Mouse (Mus musculus): ENCODE measurements around the gene Alad. TPM values are rescaled to one million over a fixed set of nuclear protein-coding genes. Genes with fewer than 3 reads are reported as not detected.

Gene Alad
- polyA plus RNA-seq, 1 experiment from 2014 or later, result 633 TPM

DNA sequence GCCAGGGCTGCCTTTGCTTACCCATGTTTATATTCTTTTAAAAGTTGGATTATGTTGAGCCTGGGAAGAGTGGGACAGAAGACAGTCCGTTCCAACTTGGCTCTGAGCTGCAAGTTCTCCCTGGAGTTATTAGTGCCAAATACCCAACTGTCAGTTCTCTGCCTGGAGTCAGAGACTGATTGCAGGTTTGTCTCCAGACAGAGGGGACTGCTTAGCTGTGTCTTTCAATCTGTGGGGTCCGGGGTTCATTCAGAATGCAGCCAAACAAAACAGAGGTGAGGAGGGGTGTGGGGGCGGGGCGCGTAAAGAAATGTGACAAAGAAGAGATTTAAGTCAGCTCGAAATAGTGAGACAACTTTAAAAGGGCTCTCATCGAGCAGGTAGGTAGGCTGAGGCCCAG lies 18.2 kb downstream of the Alad start:
- peaks cover 37% of the 10 kb centered on the region for H3K4me1 ChIP-seq
- H3K4me3 ChIP-seq, result peak overlapping the region; percentile 70
- H3K27me3 ChIP-seq (replicated peaks), result 0 out of 2 replicates have a peak, but pooled peaks cover 2% of the 10 kb centered on the region
- peak; percentile 0; the same call in 1 of the 2 replicates for ATAC-seq
- H3K36me3 ChIP-seq, result peaks cover 14% of the 10 kb centered on the region
- H3K9me3 ChIP-seq (replicated peaks), result no peaks in the 10 kb centered on the region
- H3K4me2 ChIP-seq, result peak overlapping the region; percentile 84
- 3% methylated on average over 7 of the region's 7 CpGs for WGBS (ENCODE audit: insufficient replicate concordance)
- H3K9ac ChIP-seq, result peak overlapping the region; percentile 75
- peak overlapping the region; percentile 38 for H3K27ac ChIP-seq

- 0 out of 2 replicates have a peak, but pooled peaks cover 8% of the 10 kb centered on the region for H3K27me3 ChIP-seq (replicated peaks)
- no peak overlapping the region for H3K27ac ChIP-seq
- peaks cover 34% of the 10 kb centered on the region for H3K4me1 ChIP-seq
- no peak overlapping the region for H3K9ac ChIP-seq
- no peak overlapping the region for H3K4me3 ChIP-seq
- H3K9me3 ChIP-seq (replicated peaks), result no peaks in the 10 kb centered on the region
- no peak overlapping the region for H3K4me2 ChIP-seq
- no peak for ATAC-seq
- WGBS (ENCODE audit: insufficient replicate concordance), result 67% methylated on average over 4 of the region's 4 CpGs
- peaks cover 14% of the 10 kb centered on the region for H3K36me3 ChIP-seq
Observed at GRCm38 (mm10) chr4:62500799-62501198, 18.9 kb downstream of the Alad start.

DNA sequence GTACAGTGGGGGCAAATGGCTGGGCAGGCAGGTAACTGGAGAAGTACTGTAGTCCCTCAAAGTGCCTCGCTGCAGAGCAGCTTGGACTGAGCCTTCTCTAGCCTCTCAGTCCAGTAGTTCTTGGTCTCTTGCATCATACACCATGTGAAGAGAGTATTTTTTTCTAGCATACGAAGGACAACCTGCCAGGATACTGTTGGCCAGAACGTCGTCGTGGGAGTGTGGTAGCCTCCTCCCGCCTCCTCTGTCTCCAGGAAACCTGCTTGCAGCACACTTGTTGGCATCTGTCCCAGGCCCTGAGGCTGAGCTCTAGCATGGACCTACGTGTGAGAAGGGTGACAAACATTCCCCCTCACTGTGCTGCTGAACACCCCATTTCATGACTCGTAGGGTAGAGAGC lies 22.9 kb downstream of the Alad start:
- Histone ChIP-seq H3K9ac (no peak overlapping the region), H3K27ac (no peak overlapping the region), H3K4me2 (no peak overlapping the region), H3K4me3 (no peak overlapping the region), H3K36me3 (peaks cover 14% of the 10 kb centered on the region), H3K4me1 (peaks cover 10% of the 10 kb centered on the region), H3K27me3 (replicated peaks) (0 out of 2 replicates have a peak, but pooled peaks cover 15% of the 10 kb centered on the region), H3K9me3 (replicated peaks) (no peaks in the 10 kb centered on the region)
- ATAC-seq, result no peak
- 59% methylated on average over 8 of the region's 8 CpGs for WGBS (ENCODE audit: insufficient replicate concordance)

GRCm38 (mm10) chr4:62495946-62496345 lies 23.8 kb downstream of the Alad start:
- H3K27ac ChIP-seq, result no peak overlapping the region
- 0 out of 2 replicates have a peak, but pooled peaks cover 15% of the 10 kb centered on the region for H3K27me3 ChIP-seq (replicated peaks)
- peaks cover 14% of the 10 kb centered on the region for H3K36me3 ChIP-seq
- H3K4me1 ChIP-seq, result 0 out of 2 replicates have a peak, but pooled peaks cover 2% of the 10 kb centered on the region
- no peaks in the 10 kb centered on the region for H3K9me3 ChIP-seq (replicated peaks)
- H3K4me2 ChIP-seq, result no peak overlapping the region
- no peak overlapping the region for H3K4me3 ChIP-seq
- H3K9ac ChIP-seq, result no peak overlapping the region
- 65% methylated on average over 8 of the region's 8 CpGs for WGBS (ENCODE audit: insufficient replicate concordance)
- no peak for ATAC-seq

DNA sequence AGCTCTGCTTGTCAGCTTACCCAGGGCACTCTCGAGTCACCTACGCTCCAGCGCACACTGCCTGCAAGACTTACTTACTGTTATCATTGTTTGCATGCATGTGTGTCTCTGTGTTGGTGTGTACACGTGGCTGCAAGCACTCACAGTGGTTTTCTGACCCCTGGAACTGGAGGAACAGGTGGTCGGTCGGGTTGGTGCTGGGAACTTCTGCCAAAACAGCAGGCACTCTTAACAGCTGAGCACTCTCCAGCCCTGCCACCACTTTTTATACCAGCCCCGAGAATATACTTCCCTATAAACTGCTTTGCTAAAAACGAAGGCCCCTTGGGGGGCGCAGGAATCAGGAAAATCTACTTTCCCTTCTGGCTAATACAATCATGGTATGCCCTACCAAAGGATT lies 25.5 kb downstream of the Alad start:
- no peak overlapping the region for H3K4me3 ChIP-seq
- no peaks in the 10 kb centered on the region for H3K4me1 ChIP-seq
- no peak for ATAC-seq

DNA sequence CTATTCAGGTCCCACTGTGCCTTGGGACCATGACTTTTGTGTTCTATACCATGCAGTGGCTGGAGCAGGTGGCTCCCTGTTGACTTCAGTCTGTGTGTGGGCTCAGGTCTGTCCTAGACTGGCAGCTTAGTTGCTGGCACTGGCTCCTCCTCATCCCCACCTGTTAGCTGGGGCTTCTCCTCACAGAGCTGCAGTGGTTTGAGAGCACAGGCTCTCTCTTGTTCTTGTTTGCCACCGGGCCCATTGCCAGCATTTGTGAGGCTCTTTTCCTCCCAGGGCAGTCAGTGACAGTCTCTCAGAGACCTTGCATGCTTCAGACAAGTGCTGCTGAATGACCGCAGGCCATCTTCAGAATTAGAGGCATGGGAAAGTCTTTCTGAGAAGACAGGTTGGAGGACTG lies 27.0 kb downstream of the Alad start:
- H3K9ac ChIP-seq, result no peak overlapping the region

More for the DNA sequence above, 25.5 kb downstream of the Alad start:
- H3K27me3 ChIP-seq (replicated peaks), result 0 out of 2 replicates have a peak, but pooled peaks cover 15% of the 10 kb centered on the region
- no peak overlapping the region for H3K9ac ChIP-seq
- no peak overlapping the region for H3K27ac ChIP-seq
- no peaks in the 10 kb centered on the region for H3K9me3 ChIP-seq (replicated peaks)
- H3K36me3 ChIP-seq, result peaks cover 8% of the 10 kb centered on the region
- WGBS (ENCODE audit: insufficient replicate concordance), result 44% methylated on average over 9 of the region's 9 CpGs
- no peak overlapping the region for H3K4me2 ChIP-seq

GRCm38 (mm10) chr4:62487914-62488313 lies 31.8 kb downstream of the Alad start:
- 74% methylated on average over 2 of the region's 2 CpGs for WGBS (ENCODE audit: insufficient replicate concordance)
- H3K4me3 ChIP-seq, result no peak overlapping the region
- H3K27ac ChIP-seq, result no peak overlapping the region
- H3K4me1 ChIP-seq, result peaks cover 33% of the 10 kb centered on the region
- no peak overlapping the region for H3K9ac ChIP-seq
- H3K4me2 ChIP-seq, result no peak overlapping the region
- H3K9me3 ChIP-seq (replicated peaks), result no peaks in the 10 kb centered on the region
- ATAC-seq, result no peak
- H3K27me3 ChIP-seq (replicated peaks), result 0 out of 2 replicates have a peak, but pooled peaks cover 5% of the 10 kb centered on the region
- no peaks in the 10 kb centered on the region for H3K36me3 ChIP-seq

More for the DNA sequence above, 27.0 kb downstream of the Alad start:
- H3K27me3 ChIP-seq (replicated peaks), result 0 out of 2 replicates have a peak, but pooled peaks cover 15% of the 10 kb centered on the region
- no peaks in the 10 kb centered on the region for H3K9me3 ChIP-seq (replicated peaks)
- H3K4me3 ChIP-seq, result no peak overlapping the region
- WGBS (ENCODE audit: insufficient replicate concordance), result 71% methylated on average over 2 of the region's 2 CpGs
- 0 out of 2 replicates have a peak, but pooled peaks cover 3% of the 10 kb centered on the region for H3K4me1 ChIP-seq
- no peak overlapping the region for H3K27ac ChIP-seq
- ATAC-seq, result no peak
- H3K36me3 ChIP-seq, result no peaks in the 10 kb centered on the region
- H3K4me2 ChIP-seq, result no peak overlapping the region

- Histone ChIP-seq H3K36me3 (no peaks in the 10 kb centered on the region), H3K4me2 (no peak overlapping the region), H3K4me3 (no peak overlapping the region), H3K27me3 (replicated peaks) (peaks cover 5% of the 10 kb centered on the region), H3K27ac (no peak overlapping the region), H3K9me3 (replicated peaks) (no peaks in the 10 kb centered on the region), H3K9ac (no peak overlapping the region), H3K4me1 (peaks cover 33% of the 10 kb centered on the region)
- WGBS (ENCODE audit: insufficient replicate concordance), result 82% methylated on average over 5 of the region's 5 CpGs
- ATAC-seq, result no peak
Observed at GRCm38 (mm10) chr4:62487172-62487571, 32.5 kb downstream of the Alad start.

DNA sequence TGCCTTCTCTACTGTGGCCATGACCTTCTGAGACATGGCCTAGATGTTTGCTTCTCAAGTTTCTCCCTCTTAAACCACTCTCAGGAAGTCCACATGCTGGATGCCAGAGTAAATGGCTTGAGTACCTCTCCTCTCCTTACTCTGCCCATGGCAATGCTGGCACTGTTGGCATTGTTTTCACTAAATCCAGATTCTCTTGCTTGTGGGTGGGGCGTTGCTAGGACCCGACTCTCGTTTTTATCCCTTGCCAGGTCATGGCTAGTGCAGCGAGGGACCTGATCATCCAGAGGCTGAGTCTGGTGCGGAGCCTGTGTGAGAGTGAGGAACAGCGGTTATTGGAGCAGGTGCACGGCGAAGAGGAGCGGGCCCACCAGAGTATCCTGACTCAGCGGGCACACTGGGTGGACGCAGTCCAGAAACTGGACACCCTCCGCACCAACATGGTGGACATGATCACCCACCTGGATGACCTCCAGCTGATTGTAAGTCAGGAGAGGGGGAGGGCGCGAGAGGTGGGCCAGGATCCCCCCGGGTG lies 33.5 kb downstream of the Alad start:
- Histone ChIP-seq H3K4me1 (peaks cover 33% of the 10 kb centered on the region), H3K9me3 (replicated peaks) (no peaks in the 10 kb centered on the region), H3K4me2 (peak overlapping the region; percentile 23; the same call in 1 of the 2 replicates), H3K27me3 (replicated peaks) (peaks cover 15% of the 10 kb centered on the region), H3K27ac (peak overlapping the region; percentile 45), H3K9ac (no peak overlapping the region), H3K36me3 (no peaks in the 10 kb centered on the region), H3K4me3 (no peak overlapping the region)
- WGBS (ENCODE audit: insufficient replicate concordance), result 86% methylated on average over 15 of the region's 15 CpGs
- ATAC-seq, result no peak

DNA sequence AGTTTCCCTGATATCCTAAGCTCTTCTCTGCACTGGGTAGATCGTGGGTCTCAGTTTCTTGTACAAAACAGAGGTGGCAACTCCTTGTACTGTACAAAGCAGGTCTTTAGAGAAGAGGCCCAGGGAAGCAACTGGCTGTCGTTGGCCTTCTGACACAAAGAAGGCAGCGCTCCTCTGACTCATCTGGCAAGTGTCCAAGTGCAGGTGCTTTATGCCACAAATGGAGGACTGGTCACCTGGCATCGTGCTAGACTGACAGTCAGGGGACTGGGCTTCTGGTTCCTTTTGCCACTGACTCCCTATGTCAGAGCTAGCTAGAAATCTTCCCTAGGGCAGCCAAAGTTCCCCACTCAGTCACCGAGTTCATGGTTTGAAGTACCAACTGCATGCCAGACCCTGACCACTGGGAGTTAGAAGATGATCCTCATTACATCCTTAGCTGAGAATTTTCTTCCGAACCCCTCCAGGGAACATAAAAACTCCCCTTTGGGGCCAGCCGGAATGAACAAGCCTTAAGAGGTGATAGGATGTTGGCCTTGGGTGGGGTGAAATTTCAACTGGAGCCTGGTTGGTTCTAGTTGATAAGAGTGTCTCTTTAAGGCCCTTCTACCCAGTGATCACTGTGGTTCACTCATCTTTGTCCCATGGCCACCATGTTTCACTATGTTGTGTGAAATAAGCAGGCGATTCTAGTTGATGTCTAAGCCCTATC lies 34.1 kb downstream of the Alad start:
- Histone ChIP-seq H3K27me3 (replicated peaks) (peaks cover 21% of the 10 kb centered on the region), H3K9ac (peak overlapping the region; percentile 39; the same call in 1 of the 2 replicates), H3K4me1 (peaks cover 33% of the 10 kb centered on the region), H3K36me3 (no peaks in the 10 kb centered on the region), H3K4me3 (no peak overlapping the region), H3K27ac (peak overlapping the region; percentile 61), H3K9me3 (replicated peaks) (no peaks in the 10 kb centered on the region), H3K4me2 (peak overlapping the region; percentile 29)
- 65% methylated on average over 8 of the region's 8 CpGs for WGBS (ENCODE audit: insufficient replicate concordance)
- ATAC-seq, result peak; percentile 88

- WGBS (ENCODE audit: insufficient replicate concordance), result 63% methylated on average over 3 of the region's 3 CpGs
- Histone ChIP-seq H3K27ac (peak overlapping the region; percentile 61), H3K4me1 (peaks cover 38% of the 10 kb centered on the region), H3K9me3 (replicated peaks) (no peaks in the 10 kb centered on the region), H3K4me2 (no peak overlapping the region), H3K9ac (no peak overlapping the region), H3K27me3 (replicated peaks) (peaks cover 28% of the 10 kb centered on the region), H3K36me3 (no peaks in the 10 kb centered on the region), H3K4me3 (no peak overlapping the region)
- no peak for ATAC-seq
Observed at GRCm38 (mm10) chr4:62484928-62485327, 34.8 kb downstream of the Alad start.
